Mouse (Mus musculus): ENCODE measurements around the gene Iba57. TPM values are rescaled to one million over a fixed set of nuclear protein-coding genes. Genes with fewer than 3 reads are reported as not detected.

Gene Iba57
- polyA plus RNA-seq, 2 experiments from 2014 or later: 1.2 to 1.8 TPM

- no peak for ATAC-seq
These were observed 31.5 kb downstream of the Iba57 start for GRCm38 (mm10) chr11:59132065-59132464.

GRCm38 (mm10) chr11:59131348-59131919, 32.1 kb downstream of the Iba57 start:
- ATAC-seq: no peak

GRCm38 (mm10) chr11:59130782-59131181, 32.8 kb downstream of the Iba57 start:
- ATAC-seq: no peak

- no peak for ATAC-seq
These were observed 57.6 kb downstream of the Iba57 start for GRCm38 (mm10) chr11:59105945-59106344.

Other genes starting within 250 kb of the Iba57 start
- gene Btnl10, start 245.8 kb downstream of the Iba57 start, polyA plus RNA-seq (2017; shearing (Covaris generic)): not detected
- 10 to 100 TPM in 1 of 2 experiments, 1 to 10 TPM in 1; 10.0 to 18.7 TPM for gene Rnf187, start 224.8 kb downstream of the Iba57 start, polyA plus RNA-seq (2017; shearing (Covaris generic))
- 1 to 10 TPM; 4.9 to 6.6 TPM for gene Hist3h2ba, start 214.8 kb downstream of the Iba57 start, polyA plus RNA-seq (2017; shearing (Covaris generic))
- 10 to 100 TPM in 1 of 2 experiments, 1 to 10 TPM in 1; 9.6 to 10.3 TPM for gene Hist3h2a, start 209.1 kb downstream of the Iba57 start, polyA plus RNA-seq (2017; shearing (Covaris generic))
- under 1 TPM; 0.28 to 0.46 TPM for gene Trim17, start 209.1 kb downstream of the Iba57 start, polyA plus RNA-seq (2017; shearing (Covaris generic))
- 10 to 100 TPM; 23.7 to 27.1 TPM for gene Trim11, start 185.6 kb downstream of the Iba57 start, polyA plus RNA-seq (2017; shearing (Covaris generic))
- gene Obscn, start 27.3 kb downstream of the Iba57 start, polyA plus RNA-seq (2017; shearing (Covaris generic)): not detected
- gene Gjc2, start 19.5 kb upstream of the Iba57 start, polyA plus RNA-seq (2017; shearing (Covaris generic)): not detected
- gene Guk1, start 28.5 kb upstream of the Iba57 start, polyA plus RNA-seq (2017; shearing (Covaris generic)): 10 to 100 TPM; 63.6 to 67.4 TPM
- 10 to 100 TPM; 57.0 to 62.4 TPM for gene Mrpl55, start 38.7 kb upstream of the Iba57 start, polyA plus RNA-seq (2017; shearing (Covaris generic))
- 10 to 100 TPM; 18.8 to 26.1 TPM for gene 2310033P09Rik, start 44.6 kb upstream of the Iba57 start, polyA plus RNA-seq (2017; shearing (Covaris generic))
- gene Arf1, start 64.5 kb upstream of the Iba57 start, polyA plus RNA-seq (2017; shearing (Covaris generic)): 100 to 1,000 TPM; 324 to 440 TPM
- not detected for gene Wnt3a, start 127.0 kb upstream of the Iba57 start, polyA plus RNA-seq (2017; shearing (Covaris generic))
- gene Wnt9a, start 143.2 kb upstream of the Iba57 start, polyA plus RNA-seq (2017; shearing (Covaris generic)): not detected
- gene Prss38, start 211.9 kb upstream of the Iba57 start, polyA plus RNA-seq (2017; shearing (Covaris generic)): not detected